Mouse (Mus musculus): ENCODE data around the gene Zfp46.
A peak's percentile ranks its signal among the peaks of the same experiment; 100 is the strongest.

Gene Zfp46

GRCm38 (mm10) chr4:136266716-136267343 is 17.7 kb upstream of the Zfp46 start:
- no peak for DNase-seq (ENCODE audit: low spot score in 2 of 2)

GRCm38 (mm10) chr4:136268912-136269311 is 15.6 kb upstream of the Zfp46 start:
- no peak for DNase-seq (ENCODE audit: low spot score in 2 of 2)

GRCm38 (mm10) chr4:136270648-136271047 is 13.8 kb upstream of the Zfp46 start:
- DNase-seq (ENCODE audit: low spot score in 2 of 2), result no peak

GRCm38 (mm10) chr4:136281097-136281496 is 3.4 kb upstream of the Zfp46 start:
- no peak for DNase-seq (ENCODE audit: low spot score in 2 of 2)

GRCm38 (mm10) chr4:136281611-136282010 is 2.9 kb upstream of the Zfp46 start:
- DNase-seq (ENCODE audit: low spot score in 2 of 2), result no peak

- no peak for DNase-seq (ENCODE audit: low spot score in 2 of 2)
Measured at GRCm38 (mm10) chr4:136282621-136283480, 1.6 kb upstream of the Zfp46 start.

- DNase-seq (ENCODE audit: low spot score in 2 of 2), result no peak
Measured at GRCm38 (mm10) chr4:136283783-136284182, 700 bp upstream of the Zfp46 start.

- DNase-seq (ENCODE audit: low spot score in 2 of 2), result no peak
Measured at GRCm38 (mm10) chr4:136284891-136285290, 408 bp downstream of the Zfp46 start.

GRCm38 (mm10) chr4:136285348-136285810 is 896 bp downstream of the Zfp46 start:
- DNase-seq (ENCODE audit: low spot score in 2 of 2), result peak; percentile 94 to 95

- DNase-seq (ENCODE audit: low spot score in 2 of 2), result peak; percentile 94 to 96
Measured at GRCm38 (mm10) chr4:136285811-136286371, 1.4 kb downstream of the Zfp46 start.

GRCm38 (mm10) chr4:136289918-136290780 is 5.7 kb downstream of the Zfp46 start:
- no peak for DNase-seq (ENCODE audit: low spot score in 2 of 2)

GRCm38 (mm10) chr4:136290781-136291595 is 6.5 kb downstream of the Zfp46 start:
- no peak for DNase-seq (ENCODE audit: low spot score in 2 of 2)

- DNase-seq (ENCODE audit: low spot score in 2 of 2), result no peak
Measured at GRCm38 (mm10) chr4:136291692-136292091, 7.2 kb downstream of the Zfp46 start.

- DNase-seq (ENCODE audit: low spot score in 2 of 2), result no peak
Measured at GRCm38 (mm10) chr4:136295941-136296340, 11.5 kb downstream of the Zfp46 start.

GRCm38 (mm10) chr4:136302462-136302861 is 18.0 kb downstream of the Zfp46 start:
- DNase-seq (ENCODE audit: low spot score in 2 of 2), result no peak

- no peak for DNase-seq (ENCODE audit: low spot score in 2 of 2)
Measured at GRCm38 (mm10) chr4:136304181-136304580, 19.7 kb downstream of the Zfp46 start.

GRCm38 (mm10) chr4:136308355-136308754 is 23.9 kb downstream of the Zfp46 start:
- no peak for DNase-seq (ENCODE audit: low spot score in 2 of 2)

- DNase-seq (ENCODE audit: low spot score in 2 of 2), result no peak
Measured at GRCm38 (mm10) chr4:136309780-136310179, 25.3 kb downstream of the Zfp46 start.

- peak; percentile 99 to 100 for DNase-seq (ENCODE audit: low spot score in 2 of 2)
Measured at GRCm38 (mm10) chr4:136310229-136311041, 26.0 kb downstream of the Zfp46 start, which contains the start of gene Hnrnpr. TSS of gene Hnrnpr (plus strand) at chr4:136310942.
